Mouse (Mus musculus): ENCODE measurements around the gene Ms4a18.

DNA sequence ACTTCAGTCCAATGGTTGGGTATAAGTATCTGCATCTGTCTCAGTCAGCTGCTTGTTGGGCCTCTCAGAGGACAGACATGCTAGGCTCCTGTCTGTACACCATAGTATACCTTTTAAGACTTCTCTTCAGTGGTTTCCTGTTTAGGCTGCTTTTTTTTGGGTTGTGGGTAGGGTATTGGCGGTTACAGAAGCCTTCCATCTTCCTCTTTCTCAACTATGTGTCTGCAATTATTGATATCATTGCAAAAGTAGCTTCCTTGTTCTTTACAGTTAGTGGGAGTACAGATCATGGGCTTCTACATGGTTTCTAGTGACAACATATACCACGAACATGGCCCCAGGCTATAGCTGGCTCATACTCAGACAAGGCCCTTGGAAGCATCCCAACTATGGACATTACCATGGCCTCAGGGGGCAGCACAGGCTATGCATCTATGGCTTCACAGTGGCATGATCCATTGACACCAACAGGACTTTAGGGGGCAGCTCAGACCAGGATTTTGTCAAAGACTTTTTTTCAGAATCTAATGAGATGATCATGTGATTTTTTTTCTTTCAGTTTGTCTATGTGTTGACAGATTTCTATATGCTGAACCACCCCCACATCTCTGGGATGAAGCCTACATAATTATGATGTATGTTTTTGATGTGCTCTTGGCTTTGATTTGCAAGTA, 47.5 kb upstream of the Ms4a18 start:
- no peak for TF ChIP-seq POLR2A (IDR thresholded peaks at IDR 0.05; ENCODE audit: low read depth, low read length)
- no peak for TF ChIP-seq CTCF (IDR thresholded peaks at IDR 0.05; ENCODE audit: extremely low read depth, insufficient read depth, insufficient read length, insufficient replicate concordance)
